ENCODE assay signal across 9 mouse cellular contexts in the genomic region with DNA sequence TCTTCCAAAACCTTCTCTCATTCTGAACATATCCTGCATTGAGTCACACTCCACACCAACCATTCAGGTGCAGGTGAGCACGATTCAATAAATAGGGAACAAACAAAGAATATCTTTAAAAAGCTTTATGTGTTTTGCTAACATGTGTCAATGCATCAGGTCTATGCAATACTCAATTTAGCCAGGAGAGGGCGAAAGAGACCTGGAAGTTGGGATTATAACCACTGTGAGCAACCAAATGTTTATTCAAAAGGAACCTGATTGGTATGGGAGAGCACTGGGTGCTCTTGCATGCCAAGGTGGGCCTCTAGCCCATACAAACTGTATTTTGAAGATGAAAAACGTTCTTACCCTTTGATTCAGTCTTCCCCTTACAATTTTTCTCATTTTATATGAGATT. TPM values are rescaled to one million over a fixed set of nuclear protein-coding genes. Genes with fewer than 3 reads are reported as not detected.
DNase-seq lines count a peak whose midpoint lies in the region; ATAC-seq and TF ChIP-seq lines count a peak whose summit lies in the region.
"Had no signal": no experiment of that assay in that cellular context is flagged by ENCODE, and none has a peak within 500 bp of the region (broad histone marks: within the 10 kb centered on the region; RNA-seq: fewer than 3 reads in every experiment).

No protein-coding gene starts in this region.

- no peaks in the 10 kb centered on the region for H3K27me3 ChIP-seq in intestine, postnatal 0 days (replicated peaks; ENCODE audit: control insufficient read depth, insufficient read depth, low read length)
- no peaks in the 10 kb centered on the region for H3K27me3 ChIP-seq in intestine, embryonic 16.5 days (replicated peaks; ENCODE audit: control insufficient read depth, insufficient read depth, low read length)
- H3K27me3 ChIP-seq: embryonic facial prominence, embryonic 13.5 days had no signal

- no peak overlapping the region for H3K4me3 ChIP-seq in intestine, postnatal 0 days (ENCODE audit: low read depth, low read length)
- H3K4me3 ChIP-seq in intestine, embryonic 16.5 days (ENCODE audit: low read length): no peak overlapping the region
- H3K4me3 ChIP-seq: embryonic facial prominence, embryonic 13.5 days had no signal

- no peak overlapping the region for H3K9ac ChIP-seq in intestine, postnatal 0 days (ENCODE audit: low read depth, low read length)
- no peak overlapping the region for H3K9ac ChIP-seq in intestine, embryonic 16.5 days (ENCODE audit: low read depth, low read length)
- H3K9ac ChIP-seq: embryonic facial prominence, embryonic 13.5 days had no signal

- 3% methylated on average over 3 of the region's 3 CpGs for WGBS in intestine, postnatal 0 days
- WGBS in intestine, embryonic 16.5 days: 0% methylated on average over 3 of the region's 3 CpGs

- no peak overlapping the region for H3K27ac ChIP-seq in intestine, postnatal 0 days (ENCODE audit: low read depth, low read length)
- no peak overlapping the region for H3K27ac ChIP-seq in intestine, embryonic 16.5 days (ENCODE audit: low read length)
- H3K27ac ChIP-seq: embryonic facial prominence, embryonic 13.5 days had no signal

- ATAC-seq in intestine, postnatal 0 days: no peak
- ATAC-seq in intestine, embryonic 16.5 days: no peak

- no peak overlapping the region for H3K4me2 ChIP-seq in intestine, postnatal 0 days (replicated peaks; ENCODE audit: low read depth)
- H3K4me2 ChIP-seq in intestine, embryonic 16.5 days (ENCODE audit: low read depth, low read length): no peak overlapping the region
- H3K4me2 ChIP-seq: embryonic facial prominence, embryonic 13.5 days had no signal

- peak; percentile 44 for DNase-seq in Muller cell, postnatal 12 days (ENCODE audit: inconsistent ontology term)
- DNase-seq in cerebellum, postnatal 10 days: peak; percentile 83 to 89
- peak; percentile 39 for DNase-seq in gastrocnemius, postnatal 10 days
- DNase-seq in layer of hippocampus, postnatal 10 days (ENCODE audit: low spot score in 2 of 2): peak; percentile 66 to 78
- DNase-seq in mesoderm, embryonic 11.5 days (ENCODE audit: low read depth, low spot score): peak; percentile 67
- peak; percentile 28 to 65 for DNase-seq in thymus, postnatal 10 days (ENCODE audit: low spot score in 2 of 2)

- no peaks in the 10 kb centered on the region for H3K9me3 ChIP-seq in intestine, postnatal 0 days (ENCODE audit: control insufficient read depth)
- no peaks in the 10 kb centered on the region for H3K9me3 ChIP-seq in intestine, embryonic 16.5 days (ENCODE audit: control insufficient read depth, low read length)
- H3K9me3 ChIP-seq: embryonic facial prominence, embryonic 13.5 days had no signal

- no peaks in the 10 kb centered on the region for H3K4me1 ChIP-seq in intestine, postnatal 0 days (replicated peaks; ENCODE audit: control insufficient read depth, insufficient read depth, low read length)
- no peaks in the 10 kb centered on the region for H3K4me1 ChIP-seq in intestine, embryonic 16.5 days (ENCODE audit: control insufficient read depth, insufficient read depth, low read length)
- H3K4me1 ChIP-seq: embryonic facial prominence, embryonic 13.5 days had no signal

- H3K36me3 ChIP-seq in intestine, postnatal 0 days (ENCODE audit: control insufficient read depth, insufficient read depth): no peaks in the 10 kb centered on the region
- H3K36me3 ChIP-seq in intestine, embryonic 16.5 days (ENCODE audit: control insufficient read depth, insufficient read depth, low read length): no peaks in the 10 kb centered on the region
- H3K36me3 ChIP-seq: embryonic facial prominence, embryonic 13.5 days had no signal

- peak; percentile 76 for TF ChIP-seq CTCF in intestine, postnatal 0 days (IDR thresholded peaks at IDR 0.05; ENCODE audit: low read depth)

RNA-seq across cellular contexts. Expression of a gene that starts 1.8 kb away (rescaled TPM):
- polyA plus RNA-seq in intestine, postnatal 0 days (2015; fragmentation: Nextera tagmentation; extraction: Ambion mirVana): not detected in 2 replicates
- not detected in 2 replicates for polyA plus RNA-seq in intestine, embryonic 16.5 days (2015; fragmentation: Nextera tagmentation; extraction: Ambion mirVana)
- not detected for total RNA-seq in gastrocnemius, postnatal 10 days (2021)
- total RNA-seq in layer of hippocampus, postnatal 10 days (2021): not detected
- polyA plus RNA-seq: embryonic facial prominence, embryonic 13.5 days had no signal

RNA-seq across cellular contexts. Expression of a gene that starts 2.7 kb away (rescaled TPM):
- polyA plus RNA-seq in intestine, postnatal 0 days (2015; fragmentation: Nextera tagmentation; extraction: Ambion mirVana): 18.0 and 22.0 TPM in 2 replicates
- 26.2 and 30.7 TPM in 2 replicates for polyA plus RNA-seq in intestine, embryonic 16.5 days (2015; fragmentation: Nextera tagmentation; extraction: Ambion mirVana)
- total RNA-seq in gastrocnemius, postnatal 10 days (2021): 10 to 100 TPM; 15.1 to 16.7 TPM
- 100 to 1,000 TPM; 116 to 128 TPM for total RNA-seq in layer of hippocampus, postnatal 10 days (2021)

RNA-seq across cellular contexts. Expression of a gene that starts 32.9 kb away (rescaled TPM):
- 45.6 and 46.0 TPM in 2 replicates for polyA plus RNA-seq in intestine, postnatal 0 days (2015; fragmentation: Nextera tagmentation; extraction: Ambion mirVana)
- 43.8 and 44.8 TPM in 2 replicates for polyA plus RNA-seq in intestine, embryonic 16.5 days (2015; fragmentation: Nextera tagmentation; extraction: Ambion mirVana)
- 100 to 1,000 TPM; 106 to 114 TPM for total RNA-seq in gastrocnemius, postnatal 10 days (2021)
- total RNA-seq in layer of hippocampus, postnatal 10 days (2021): 100 to 1,000 TPM; 189 to 270 TPM

RNA-seq across cellular contexts. Expression of a gene that starts 59.6 kb away (rescaled TPM):
- polyA plus RNA-seq in intestine, postnatal 0 days (2015; fragmentation: Nextera tagmentation; extraction: Ambion mirVana): 38.4 and 39.1 TPM in 2 replicates
- polyA plus RNA-seq in intestine, embryonic 16.5 days (2015; fragmentation: Nextera tagmentation; extraction: Ambion mirVana): 35.4 TPM in 2 replicates
- total RNA-seq in gastrocnemius, postnatal 10 days (2021): 10 to 100 TPM; 87.2 to 94.8 TPM
- total RNA-seq in layer of hippocampus, postnatal 10 days (2021): 100 to 1,000 TPM; 168 to 188 TPM

Comparison
In these comparisons a context has a peak if more than half of its experiments do, and no peak if none do; other contexts are left out.
1. RNA of a gene that starts 2.7 kb away (total RNA-seq): 116 to 128 TPM in layer of hippocampus, postnatal 10 days; 15.1 to 16.7 TPM in gastrocnemius, postnatal 10 days; every median in the first group is over 4 times any median in the second.
2. Peak in every context shown above with its lines, with median percentiles within 50 percentile points of each other: DNase-seq.